Mouse (Mus musculus): ENCODE results near the gene Ctc1.
"Not testable (repeated sequence)": the region's sequence is repeated elsewhere in the genome, so short reads cannot be mapped to it uniquely, and the experiment has no call there.

Ctc1 gene

DNA sequence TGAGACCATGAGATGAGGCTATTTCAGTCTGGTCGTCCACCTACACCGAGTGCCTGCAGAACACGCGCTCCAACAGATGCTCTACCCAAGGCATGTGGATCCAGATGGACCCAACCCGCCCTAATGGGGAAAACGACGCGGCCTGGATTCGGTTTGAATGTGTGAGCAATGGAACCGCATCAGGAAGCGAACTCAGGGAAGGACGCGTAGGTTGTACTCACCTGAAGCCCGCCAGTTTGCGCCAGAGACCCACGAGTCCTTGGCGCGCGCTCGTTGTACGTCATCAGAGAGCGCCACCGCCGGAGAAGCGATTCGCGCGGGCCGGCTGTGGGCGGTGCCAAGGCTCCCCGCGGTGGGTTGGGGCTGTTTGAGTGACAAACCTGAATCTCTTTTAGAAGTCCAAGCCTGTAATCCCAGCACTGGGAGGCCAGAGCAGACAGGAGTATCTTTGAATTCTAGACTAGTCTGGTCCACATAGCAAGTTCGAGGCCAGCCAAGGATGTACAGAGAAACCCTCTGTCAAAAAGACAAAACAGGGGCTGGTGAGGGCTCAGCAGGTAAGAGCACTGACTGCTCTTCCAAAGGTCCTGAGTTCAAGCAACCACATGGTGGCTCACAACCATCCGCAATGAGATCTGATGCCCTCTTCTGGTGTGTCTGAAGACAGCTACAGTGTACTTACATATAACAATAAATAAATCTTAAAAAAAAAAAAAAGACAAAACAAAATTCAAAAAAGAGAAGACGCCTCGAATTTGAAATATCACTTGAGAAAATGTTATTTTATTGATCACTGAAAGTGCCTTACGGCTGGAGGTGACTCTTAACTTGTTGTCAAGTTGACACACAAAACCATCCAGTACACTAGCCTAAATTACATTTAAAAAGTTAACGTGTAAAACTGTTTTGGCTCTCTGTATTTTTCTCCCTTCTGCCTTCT, 7.3 kb upstream of the Ctc1 start, which contains the start of gene Pfas:
Gene Pfas, minus strand, starts transcription at position 279 of the 940 bp plus-strand sequence.
- peak; percentile 97 for DNase-seq

DNA sequence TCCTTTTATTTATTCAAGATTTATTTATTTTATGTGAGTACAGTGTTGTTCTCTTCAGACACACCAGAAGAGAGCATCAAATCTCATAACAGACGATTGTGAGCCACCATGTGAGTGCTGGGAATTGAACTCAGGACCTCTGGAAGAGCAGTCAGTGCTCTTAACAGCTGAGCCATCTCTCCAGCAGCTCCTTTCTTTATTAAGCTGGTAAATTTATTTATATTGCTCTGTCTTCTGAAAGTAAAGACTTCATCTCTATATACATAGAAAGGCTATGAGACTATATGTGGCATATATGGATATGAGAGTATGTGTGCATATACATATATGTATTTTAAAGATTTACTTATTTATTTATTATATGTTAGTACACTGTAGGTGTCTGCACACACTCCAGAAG, 6.2 kb upstream of the Ctc1 start:
- no peak for DNase-seq

DNA sequence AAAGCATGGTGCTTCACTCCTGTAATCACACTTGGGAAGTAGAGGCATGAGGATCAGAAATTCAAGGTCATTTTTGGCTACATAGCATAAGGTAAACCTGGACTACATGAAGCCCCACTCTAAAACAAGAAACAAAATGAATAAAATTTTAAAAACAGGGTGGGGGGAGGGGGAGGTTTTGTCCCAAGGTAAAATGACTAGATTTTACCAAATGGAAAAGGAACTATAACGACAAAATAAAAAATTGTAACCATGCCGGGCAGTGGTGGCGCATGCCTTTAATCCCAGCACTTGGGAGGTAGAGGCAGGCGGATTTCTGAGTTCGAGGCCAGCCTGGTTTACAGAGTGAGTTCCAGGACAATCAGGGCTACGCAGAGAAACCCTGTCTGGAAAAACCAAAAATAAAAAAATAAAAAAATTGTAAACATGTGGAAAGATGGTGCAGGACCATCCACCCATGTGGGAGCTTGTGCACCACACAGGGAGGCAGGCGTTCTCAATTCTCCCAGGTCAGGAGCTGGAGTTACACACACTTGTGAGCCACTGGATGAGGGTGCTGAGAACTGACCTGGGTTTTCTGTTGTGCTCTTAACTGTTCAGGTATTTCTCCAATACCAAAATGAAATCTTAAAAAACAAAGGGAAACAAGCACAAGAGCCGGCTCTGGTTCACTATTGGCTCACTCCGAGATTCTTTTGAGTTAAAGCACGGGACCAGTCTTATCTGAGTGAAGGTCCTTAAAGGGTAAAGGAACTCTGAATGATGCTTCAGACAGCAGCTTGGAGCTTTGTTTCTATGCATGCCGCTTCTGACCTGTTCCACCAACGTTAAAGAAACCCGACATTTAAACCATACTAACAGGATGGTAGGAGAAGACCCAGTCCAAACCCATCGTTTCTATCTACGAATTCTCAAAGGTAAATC, 5.0 kb upstream of the Ctc1 start:
- no peak for DNase-seq

DNA sequence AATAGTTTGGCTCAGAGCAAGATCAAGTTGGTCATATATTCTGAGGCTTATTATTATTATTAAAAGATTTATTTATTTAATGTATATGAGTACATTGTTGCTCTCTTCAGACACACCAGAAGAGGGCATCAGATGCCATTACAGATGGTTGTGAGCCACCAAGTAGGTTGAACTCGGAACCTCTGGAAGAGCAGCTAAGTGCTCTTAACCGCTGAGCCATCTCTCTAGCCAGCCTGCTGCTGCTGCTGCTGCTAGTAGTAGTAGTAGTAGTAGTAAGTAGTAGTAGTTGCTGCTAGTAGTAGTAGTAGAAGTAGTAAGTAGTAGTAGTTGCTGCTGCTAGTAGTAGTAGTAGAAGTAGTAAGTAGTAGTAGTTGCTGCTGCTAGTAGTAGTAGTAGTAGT, 4.3 kb upstream of the Ctc1 start:
- not testable (repeated sequence) for DNase-seq

DNA sequence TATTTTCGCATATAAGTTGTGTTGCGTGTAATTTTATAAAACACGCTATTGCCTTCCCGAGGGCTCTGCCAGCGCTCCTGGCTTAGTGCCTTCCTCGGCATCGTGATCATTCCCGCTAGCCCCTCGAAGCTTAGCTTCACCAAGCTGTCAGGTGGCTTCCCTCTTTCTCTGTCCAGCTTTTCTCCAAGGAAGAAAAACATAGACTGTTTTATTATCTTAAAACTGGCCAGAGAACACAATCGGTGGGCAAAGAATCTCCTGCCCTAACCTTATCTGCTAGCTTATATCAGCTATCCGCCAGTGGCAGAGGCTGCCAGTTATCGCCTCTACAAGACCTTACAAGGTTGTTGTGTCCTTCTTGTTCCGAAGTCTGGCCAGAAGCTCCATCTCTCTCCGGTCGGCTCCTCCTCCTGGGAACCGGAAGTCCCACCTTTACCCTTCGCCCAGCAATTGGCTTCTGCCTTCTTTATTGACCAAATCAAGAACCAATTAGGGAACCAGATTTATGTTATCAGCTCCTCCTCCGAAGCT, 3.6 kb upstream of the Ctc1 start:
- peak; percentile 93 for DNase-seq

DNA sequence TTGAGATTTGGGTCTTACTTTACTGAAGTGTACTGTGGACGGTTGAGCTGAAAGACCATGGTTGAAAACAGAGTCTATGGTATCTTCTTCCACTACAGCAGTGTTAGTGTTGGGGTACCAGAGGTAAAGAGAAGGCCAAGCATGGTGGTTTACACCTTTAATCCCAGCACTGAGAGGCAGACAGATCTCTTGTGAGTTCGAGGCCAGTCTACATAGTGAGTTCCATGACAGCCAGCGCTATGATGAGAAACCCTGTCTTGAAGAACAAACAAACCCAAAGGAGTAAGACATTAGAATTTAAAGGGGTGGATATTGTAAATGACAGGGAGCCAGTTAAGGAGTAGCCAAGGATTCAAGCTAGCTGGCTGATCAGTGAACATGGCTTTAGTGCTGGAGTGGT, 1.0 kb downstream of the Ctc1 start:
- DNase-seq, result no peak

DNA sequence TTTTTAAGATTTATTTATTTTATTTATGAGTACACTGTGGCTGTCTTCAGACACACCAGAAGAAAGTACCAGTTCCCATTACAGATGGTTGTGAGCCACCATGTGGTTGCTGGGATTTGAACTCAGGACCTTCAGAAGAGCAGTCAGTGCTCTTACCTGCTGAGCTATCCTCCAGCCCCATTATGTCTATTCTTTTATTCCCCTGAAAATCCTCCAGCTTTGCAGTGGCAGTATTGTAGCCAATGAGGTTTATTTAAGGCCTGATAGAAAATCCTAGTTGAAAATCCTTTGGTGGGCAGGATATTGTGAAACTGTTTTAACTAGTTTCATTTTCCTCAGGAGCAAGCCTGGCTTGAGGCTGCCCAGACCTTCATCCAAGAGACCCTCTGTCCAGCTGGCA, 5.0 kb downstream of the Ctc1 start:
- DNase-seq, result no peak

DNA sequence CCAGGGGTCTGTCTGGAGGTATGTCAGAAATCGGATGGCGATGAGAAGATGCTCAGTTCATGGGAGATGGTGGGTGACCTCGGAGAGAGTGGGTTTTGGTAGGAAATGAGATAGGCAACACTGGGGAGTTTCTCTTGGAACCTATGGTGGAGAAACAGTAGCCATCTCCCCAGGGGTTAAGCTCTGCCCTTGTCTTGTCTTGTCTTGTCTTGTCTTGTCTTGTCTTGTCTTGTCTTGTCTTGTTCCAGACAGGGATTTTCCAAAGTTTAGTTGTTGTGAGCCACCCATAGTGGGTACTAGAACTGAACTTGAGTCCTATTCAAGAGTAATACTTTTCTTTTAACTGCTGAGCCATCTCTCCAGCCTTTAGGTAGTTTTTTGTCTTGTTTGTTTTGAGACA, 10.9 kb downstream of the Ctc1 start:
- no peak for DNase-seq

DNA sequence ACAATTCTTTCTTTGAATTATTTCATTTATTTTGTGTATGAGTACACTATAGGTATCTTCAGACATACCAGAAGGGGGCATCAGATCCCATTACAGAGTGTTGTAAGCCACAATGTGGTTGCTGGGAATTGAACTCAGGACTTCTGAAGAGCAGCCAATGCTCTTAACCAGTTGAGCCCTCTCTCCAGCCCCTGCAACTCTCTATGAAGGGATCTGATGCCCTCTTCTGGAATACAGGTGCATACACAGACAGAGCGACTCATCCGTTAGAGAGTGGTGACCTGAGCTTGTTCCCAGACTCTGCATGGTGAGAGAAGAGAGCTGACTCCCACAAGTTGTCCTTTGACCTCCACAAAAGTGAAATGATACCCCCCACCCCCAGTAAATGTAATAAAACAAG, 13.1 kb downstream of the Ctc1 start:
- DNase-seq, result no peak

DNA sequence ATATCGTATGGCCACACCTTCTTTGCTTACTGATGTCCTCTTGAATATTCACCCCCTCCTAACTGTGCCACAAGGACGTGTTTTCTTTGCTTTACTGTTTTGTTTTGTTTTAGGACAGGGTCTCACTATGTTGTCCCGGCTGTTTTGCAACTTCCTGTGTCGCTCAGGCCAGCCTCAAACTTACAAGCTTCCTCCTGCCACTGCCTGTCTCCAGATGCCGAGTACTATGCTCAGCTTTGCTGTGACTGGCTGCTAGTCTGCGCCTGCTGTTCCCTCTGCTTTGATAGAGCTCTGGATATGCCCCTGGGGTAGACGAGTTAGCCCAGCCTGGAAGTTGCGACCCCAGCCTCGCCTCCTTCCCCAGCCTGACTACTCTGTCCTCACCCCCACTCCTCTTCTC, 17.8 kb downstream of the Ctc1 start:
- DNase-seq, result no peak

DNA sequence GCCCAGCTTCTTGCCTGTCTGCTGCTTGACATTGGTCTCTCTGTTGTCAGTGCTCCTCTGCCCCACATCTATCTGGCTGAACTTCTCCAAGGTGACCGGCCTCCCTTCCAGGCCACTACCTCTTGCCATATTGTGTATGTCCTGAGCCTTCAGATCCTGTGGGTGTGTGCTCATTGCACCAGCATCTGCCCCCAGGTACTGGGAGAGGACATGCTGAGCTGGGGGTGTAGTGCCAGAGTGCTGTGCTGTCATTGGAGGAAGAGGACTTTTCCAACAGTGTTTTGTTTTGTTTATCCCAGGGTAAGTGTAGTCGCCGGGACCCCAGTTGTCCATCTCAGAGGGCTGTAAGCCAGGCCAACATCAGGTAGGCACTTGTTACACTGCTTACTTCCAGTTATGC, 18.9 kb downstream of the Ctc1 start:
- no peak for DNase-seq

DNA sequence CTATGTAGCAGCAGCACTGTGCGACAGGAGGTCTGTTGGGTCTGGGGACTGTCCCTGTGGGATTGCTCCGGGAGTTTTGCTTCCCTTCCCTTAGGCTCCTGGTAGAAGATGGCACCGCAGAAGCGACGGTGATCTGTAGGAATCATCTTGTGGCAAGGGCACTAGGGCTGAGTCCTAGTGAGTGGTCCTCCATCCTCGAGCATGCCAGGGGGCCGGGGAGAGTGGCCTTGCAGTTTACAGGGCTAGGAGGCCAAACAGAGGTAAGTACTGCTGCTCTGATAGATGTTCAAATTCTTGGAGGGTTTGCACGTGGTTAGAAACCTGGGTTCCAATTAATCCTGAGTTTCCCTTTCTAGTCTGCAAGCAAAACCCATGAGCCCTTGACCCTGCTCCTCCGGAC, 19.7 kb downstream of the Ctc1 start:
- DNase-seq, result no peak

DNA sequence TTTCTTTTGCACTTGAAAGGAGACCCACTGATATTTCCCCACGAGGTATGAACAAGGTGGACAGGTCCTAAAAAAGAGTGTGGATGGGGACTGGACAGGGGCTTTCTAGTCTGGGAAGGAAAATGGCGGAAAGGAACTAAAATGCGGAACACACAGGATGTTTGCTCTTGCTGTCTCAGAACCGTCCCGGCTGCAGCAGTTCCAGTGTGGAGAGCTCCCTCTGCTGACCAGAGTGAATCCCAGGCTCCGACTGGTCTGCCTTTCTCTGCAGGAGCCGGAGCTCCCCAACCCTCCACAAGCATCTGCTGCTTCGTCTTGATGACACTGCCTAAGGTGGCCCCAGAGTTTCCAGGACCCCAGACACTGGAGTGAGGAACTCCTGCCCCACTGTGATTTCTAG, 20.1 kb downstream of the Ctc1 start:
- DNase-seq, result peak; percentile 91

DNA sequence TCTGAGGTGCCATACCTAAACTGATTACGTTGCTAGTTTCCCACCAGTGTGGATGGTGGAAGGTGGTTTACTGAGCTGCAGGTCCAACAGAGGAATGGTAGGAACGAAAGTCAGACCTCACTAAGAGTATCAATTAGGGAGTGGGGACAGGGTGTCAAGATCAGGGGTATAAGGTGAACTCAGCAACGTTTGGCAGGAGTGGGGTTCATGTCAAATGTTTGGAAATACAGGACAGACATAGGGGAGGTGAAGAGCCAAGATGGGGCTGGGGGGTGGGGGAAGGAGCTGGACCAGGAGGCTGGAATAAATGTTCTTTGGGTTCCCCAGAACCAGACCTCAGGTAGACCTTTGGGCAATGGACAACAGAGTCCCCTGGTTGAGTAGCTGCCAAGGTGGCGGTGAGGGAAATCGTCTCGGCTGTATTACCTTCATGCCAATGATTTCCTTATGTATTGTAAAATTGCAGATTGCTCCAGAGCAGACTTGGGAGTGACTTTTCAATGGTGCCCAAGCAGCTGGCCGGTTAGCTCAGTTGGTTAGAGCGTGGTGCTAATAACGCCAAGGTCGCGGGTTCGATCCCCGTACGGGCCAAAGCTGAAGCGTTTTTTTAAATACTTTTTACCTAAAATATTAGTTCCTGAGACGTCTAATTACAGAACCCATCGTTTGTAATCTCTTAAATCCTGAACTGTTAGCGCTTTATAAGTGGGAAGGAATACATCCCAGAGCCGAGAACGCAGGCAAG, 20.9 kb downstream of the Ctc1 start:
- DNase-seq, result peak; percentile 88

DNA sequence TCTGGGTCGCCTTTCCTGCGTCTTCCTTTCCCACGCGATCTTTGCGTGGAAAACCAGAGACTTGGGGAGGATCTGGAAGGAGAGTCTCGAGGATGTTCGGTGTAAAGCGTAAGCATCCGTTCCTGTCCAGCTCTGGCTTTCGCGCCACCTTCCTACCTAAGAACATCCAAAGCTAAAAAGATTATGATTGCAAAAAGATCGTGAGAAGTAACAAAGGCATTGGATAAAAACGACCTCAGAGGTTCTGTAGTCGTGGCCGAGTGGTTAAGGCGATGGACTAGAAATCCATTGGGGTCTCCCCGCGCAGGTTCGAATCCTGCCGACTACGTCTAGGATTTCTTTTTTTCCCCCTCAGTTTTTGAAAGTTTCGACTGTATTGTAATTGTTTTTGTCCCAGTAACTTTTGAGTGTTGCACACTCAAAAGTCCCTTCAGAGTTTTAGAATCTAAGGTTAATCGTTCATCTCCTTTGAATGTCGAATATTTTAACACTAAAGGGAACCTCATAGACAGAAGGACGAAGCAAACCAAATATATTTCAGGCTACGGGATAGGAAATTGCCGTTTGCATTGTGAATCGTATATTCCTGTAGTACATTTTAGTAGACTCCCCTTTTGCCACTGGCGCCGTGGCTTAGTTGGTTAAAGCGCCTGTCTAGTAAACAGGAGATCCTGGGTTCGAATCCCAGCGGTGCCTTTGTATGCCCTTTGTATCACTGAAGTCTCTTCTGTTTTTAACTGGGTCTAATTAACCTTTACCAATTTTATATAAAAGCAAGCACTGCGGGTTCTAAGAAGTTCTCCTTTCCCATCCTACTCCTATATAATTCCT, 21.7 kb downstream of the Ctc1 start:
- DNase-seq, result peak; percentile 87

DNA sequence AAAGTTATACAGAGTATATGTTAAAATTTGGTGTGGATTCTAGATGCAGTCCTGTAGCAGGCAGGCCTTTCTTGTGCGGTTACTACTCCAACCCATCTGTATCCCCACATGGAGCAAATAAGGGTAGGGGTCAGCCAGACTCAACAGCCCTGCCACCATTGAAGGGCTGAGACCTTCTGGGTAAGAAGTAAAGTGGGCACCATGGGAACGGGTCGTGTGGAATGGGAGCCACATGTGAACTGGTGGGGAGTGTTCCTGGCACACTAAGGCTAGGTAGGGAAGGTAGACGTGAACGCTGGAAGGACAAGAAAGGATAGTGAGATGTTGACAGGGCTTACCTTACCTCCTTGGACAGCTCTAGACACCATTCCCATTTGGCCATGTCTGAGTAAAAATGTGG, 22.5 kb downstream of the Ctc1 start:
- no peak for DNase-seq

DNA sequence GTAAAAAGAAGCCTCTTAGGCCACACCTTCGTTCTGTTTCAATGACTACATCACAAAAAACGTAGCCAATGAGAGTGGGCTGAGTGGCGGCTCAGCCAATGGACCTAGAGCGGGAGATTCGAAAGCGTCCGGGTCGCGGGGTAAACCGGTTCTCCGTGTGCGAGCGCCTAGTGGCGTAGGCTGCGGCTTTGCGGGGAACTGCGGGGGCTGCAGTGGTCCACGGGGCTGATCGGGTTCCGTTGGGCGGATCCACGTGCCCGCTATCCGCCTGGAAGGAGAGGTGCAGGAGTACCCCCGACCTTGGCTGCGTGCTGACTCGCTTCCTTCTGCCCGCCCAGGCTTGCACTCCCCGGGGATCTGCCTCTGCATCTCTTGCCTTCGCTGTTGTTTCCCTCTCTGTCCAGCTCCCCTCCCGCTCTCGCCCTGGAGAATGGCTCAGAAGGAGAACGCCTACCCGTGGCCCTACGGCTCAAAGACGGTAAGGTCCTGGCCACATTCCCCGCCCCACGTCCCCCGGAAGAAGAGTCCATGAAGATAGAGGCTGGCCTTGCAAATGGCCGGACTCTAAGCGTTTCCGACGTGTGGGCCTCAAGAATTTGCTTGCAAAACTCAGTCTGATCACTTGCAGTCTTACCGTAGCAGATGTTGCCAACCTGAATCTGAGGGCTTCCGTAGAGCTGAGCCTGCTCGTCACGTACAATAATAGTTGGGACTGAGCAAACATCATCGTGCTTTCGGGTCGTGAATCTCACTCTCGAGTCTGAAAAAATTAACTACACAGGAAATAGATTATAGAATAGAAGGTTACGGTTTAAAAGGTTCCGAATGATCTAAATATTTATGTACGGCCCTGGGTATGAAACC, 30.1 kb downstream of the Ctc1 start, which contains the start of gene Aurkb:
Gene Aurkb, plus strand, starts transcription at position 117 of the 864 bp plus-strand sequence.
- peak; percentile 93 for DNase-seq

DNA sequence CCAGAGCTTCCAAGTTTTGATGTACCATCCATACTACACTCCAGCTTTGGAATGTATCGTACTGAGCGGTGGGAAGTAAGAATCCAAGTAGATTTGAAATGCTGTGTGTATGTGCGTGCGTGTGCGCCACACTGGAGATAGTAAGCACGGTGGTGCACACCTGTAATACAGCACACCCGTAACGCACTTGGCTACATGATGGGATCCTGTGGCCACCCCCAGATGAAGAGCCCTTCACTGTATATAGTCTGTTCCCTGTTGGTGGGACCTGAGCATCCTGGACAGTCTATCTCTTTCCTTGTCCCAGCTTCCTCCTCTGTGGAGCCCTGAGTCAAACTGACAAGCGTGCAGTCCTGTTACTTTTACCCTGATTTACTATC, 30.7 kb downstream of the Ctc1 start:
- no peak for DNase-seq

DNA sequence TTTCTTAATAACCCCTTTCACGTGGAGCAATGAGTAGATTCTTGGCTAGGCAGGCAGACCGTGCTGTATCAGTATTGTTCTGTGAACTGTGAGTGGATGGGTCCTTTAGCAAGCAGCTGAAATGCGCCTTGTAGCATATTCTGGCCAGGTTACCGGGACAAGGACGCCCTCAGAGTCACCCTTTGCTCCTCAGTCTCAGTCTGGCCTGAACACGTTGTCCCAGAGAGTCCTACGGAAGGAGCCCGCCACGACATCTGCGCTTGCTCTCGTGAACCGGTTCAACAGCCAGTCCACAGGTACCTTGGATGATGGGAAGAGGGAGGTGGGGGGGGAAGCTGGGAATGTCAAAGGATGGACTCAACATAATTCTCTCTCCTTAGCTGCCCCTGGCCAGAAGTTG, 31.9 kb downstream of the Ctc1 start:
- no peak for DNase-seq

DNA sequence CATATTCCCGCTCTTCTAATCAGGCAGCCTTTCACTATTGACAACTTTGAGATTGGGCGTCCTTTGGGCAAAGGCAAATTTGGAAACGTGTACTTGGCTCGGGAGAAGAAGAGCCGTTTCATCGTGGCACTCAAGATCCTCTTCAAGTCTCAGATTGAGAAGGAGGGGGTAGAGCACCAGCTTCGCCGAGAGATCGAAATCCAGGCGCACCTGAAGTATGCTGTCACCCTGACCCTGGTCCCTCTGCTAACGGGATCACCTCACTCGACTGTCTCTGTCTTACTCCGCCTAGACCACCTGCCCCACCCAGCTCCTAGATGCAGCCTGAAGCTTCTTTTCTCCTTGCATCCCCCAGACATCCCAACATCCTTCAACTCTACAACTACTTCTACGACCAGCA, 32.4 kb downstream of the Ctc1 start:
- DNase-seq, result no peak

DNA sequence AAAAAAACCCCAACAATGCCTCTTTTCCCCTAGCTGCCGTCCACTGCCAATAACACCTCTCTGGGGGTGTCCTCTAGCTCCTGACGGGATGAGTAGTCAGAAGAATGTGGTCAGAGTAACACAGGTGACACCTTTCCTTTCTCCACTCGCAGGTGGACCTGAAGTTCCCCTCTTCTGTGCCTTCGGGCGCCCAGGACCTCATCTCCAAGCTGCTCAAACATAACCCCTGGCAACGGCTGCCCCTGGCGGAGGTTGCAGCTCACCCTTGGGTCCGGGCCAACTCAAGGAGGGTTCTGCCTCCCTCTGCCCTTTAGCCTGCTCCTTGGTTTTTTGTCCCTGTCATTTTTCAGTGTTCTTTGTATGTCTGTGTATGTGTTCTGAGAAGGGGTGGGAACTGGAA, 35.0 kb downstream of the Ctc1 start:
- no peak for DNase-seq

All from kidney, postnatal 10 days (tissue).